Mouse (Mus musculus): ENCODE measurements at regions not wholly inside any gene's neighbourhood (a gene's known extent, or its start where the extent isn't known, plus 50 kb on each side); places are given as distances from the start of the nearest gene placed in this dataset.

DNA sequence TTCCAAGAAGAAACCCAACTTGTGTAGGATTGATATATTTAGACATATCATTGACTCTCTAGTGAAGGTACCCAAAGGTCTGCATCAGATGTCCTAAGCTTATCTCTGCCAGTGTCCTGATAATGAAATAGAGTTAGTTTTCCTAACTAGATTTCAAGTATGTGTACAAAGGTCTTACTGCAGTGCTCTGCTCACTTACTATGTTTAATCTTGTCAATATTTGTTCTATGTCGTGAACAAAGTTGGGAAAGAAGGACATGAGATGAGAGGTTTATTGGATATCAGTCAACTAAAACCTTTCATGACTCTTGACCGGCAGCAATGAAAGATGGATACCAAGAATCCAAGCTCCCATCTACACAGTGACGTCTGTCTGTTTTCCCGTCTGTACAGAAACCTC is 71.9 kb upstream of the Mpdz start:
- no peak for DNase-seq (ENCODE audit: low spot score in 2 of 2)

DNA sequence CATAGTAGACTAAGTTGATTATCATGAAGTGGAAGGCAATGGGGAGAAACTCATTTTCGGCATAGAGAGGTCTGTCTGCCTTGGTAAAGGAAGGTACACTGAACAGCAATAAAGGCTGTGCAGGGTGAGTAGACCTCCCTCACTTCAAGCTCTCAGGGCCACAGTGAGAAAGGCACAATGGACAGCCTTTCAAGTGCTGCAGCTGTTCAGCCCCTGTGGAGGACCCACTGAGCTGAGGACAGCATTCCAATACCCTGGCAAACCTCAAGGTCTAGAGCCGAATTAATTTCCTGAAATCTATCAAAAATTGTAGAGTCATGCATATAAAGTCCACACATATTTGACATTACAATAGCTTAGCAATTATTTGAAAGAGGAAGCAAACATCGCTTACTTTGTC is 69.8 kb upstream of the Mpdz start:
- no peak for DNase-seq (ENCODE audit: low spot score in 2 of 2)

GRCm38 (mm10) chr4:81508776-81509175 is 66.2 kb upstream of the Mpdz start:
- DNase-seq (ENCODE audit: low spot score in 2 of 2): no peak

DNA sequence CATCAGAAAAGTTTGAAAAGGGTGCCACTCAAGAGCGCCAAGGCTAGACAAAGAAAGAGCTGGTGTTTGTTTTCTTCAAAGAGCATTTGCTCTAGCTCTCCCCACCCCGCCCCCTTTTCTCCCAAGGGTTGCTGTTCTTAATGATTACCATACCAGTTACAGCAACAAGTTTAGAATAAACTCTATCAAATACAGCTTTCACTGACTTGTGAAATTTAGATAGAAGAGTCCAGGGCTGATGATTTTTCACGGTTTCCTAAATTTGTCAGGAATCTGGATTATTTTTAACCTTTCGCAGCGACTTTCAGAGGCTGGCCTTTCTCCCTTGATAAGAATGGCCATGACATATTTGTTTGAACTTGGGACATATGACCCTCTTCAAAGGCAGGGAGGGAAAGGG is 64.2 kb upstream of the Mpdz start:
- DNase-seq (ENCODE audit: low spot score in 2 of 2): no peak

- no peak for DNase-seq (ENCODE audit: low spot score in 2 of 2)
Observed at GRCm38 (mm10) chr4:81506306-81506705, 63.7 kb upstream of the Mpdz start.

DNA sequence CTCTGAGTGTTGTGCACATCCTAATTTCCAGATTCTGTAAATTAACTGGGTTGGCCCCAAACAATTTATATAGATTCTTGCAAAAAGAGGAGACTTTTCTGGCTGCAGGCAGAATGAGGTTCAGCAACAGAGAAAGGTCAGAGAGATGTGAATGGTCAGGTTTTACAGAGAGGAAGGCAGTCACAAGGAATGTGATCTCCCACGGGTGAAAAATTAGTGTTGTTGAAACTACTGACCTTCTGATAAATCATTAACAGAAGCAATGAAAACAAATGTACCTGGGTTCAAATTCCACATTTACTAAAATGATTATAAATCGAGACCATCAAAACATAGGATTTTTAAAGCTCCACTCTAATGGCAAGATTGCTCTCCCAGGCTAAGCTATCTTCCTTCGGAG is 62.5 kb upstream of the Mpdz start:
- no peak for DNase-seq (ENCODE audit: low spot score in 2 of 2)

- no peak for DNase-seq (ENCODE audit: low spot score in 2 of 2)
Observed at GRCm38 (mm10) chr4:81503941-81504340, 61.3 kb upstream of the Mpdz start.

- no peak for DNase-seq (ENCODE audit: low spot score in 2 of 2)
Observed at GRCm38 (mm10) chr4:81501802-81502201, 59.2 kb upstream of the Mpdz start.

DNA sequence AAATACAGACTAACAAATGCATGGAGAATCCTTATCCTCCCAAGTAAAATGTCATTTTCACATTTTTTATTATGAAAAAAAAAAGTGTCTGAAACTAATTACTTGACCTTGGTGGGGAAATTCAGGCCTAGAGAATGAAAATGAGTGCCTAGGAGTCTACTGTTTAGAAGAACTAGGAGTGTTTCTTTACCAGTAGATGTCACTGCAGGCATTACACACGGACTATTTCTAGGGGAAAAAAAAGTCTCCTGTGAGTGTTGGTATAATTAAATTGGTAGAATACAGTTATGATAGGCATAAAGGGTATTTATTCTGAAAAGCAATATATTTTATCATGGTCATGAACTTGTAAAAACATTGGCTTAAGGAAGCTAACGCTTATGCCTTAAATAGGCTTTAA is 55.5 kb upstream of the Mpdz start:
- no peak for DNase-seq (ENCODE audit: low spot score in 2 of 2)

GRCm38 (mm10) chr4:81492811-81493210 is 50.2 kb upstream of the Mpdz start:
- DNase-seq (ENCODE audit: low spot score in 2 of 2): no peak
